Mouse (Mus musculus): ENCODE measurements at regions not wholly inside any gene's neighbourhood (a gene's known extent, or its start where the extent isn't known, plus 50 kb on each side); places are given as distances from the start of the nearest gene placed in this dataset.

GRCm38 (mm10) chr4:9935949-9936348 lies 938.3 kb upstream of the 2610301B20Rik start:
- in situ Hi-C loops (cut with MboI, MseI), result no loop called here

GRCm38 (mm10) chr4:9951441-9951840 lies 922.9 kb upstream of the 2610301B20Rik start:
- in situ Hi-C loops (cut with MboI, MseI), result no loop called here

GRCm38 (mm10) chr4:9974631-9975030 lies 899.7 kb upstream of the 2610301B20Rik start:
- in situ Hi-C loops (cut with MboI, MseI), result no loop called here

GRCm38 (mm10) chr4:9981354-9982040 lies 892.8 kb upstream of the 2610301B20Rik start:
- in situ Hi-C loops (cut with MboI, MseI), result no loop called here

GRCm38 (mm10) chr4:9982786-9983525 lies 891.3 kb upstream of the 2610301B20Rik start:
- in situ Hi-C loops (cut with MboI, MseI), result no loop called here

- in situ Hi-C loops (cut with MboI, MseI), result no loop called here
These were observed 880.4 kb upstream of the 2610301B20Rik start for GRCm38 (mm10) chr4:9993871-9994270.

GRCm38 (mm10) chr4:9994466-9994865 lies 879.8 kb upstream of the 2610301B20Rik start:
- in situ Hi-C loops (cut with MboI, MseI), result no loop called here

GRCm38 (mm10) chr4:10030316-10030715 lies 844.0 kb upstream of the 2610301B20Rik start:
- in situ Hi-C loops (cut with MboI, MseI), result no loop called here

GRCm38 (mm10) chr4:10031764-10032163 lies 842.5 kb upstream of the 2610301B20Rik start:
- in situ Hi-C loops (cut with MboI, MseI), result no loop called here

GRCm38 (mm10) chr4:10035336-10035735 lies 839.0 kb upstream of the 2610301B20Rik start:
- in situ Hi-C loops (cut with MboI, MseI), result no loop called here

GRCm38 (mm10) chr4:10041301-10042093 lies 832.8 kb upstream of the 2610301B20Rik start:
- in situ Hi-C loops (cut with MboI, MseI), result no loop called here

GRCm38 (mm10) chr4:10048770-10049169 lies 825.5 kb upstream of the 2610301B20Rik start:
- in situ Hi-C loops (cut with MboI, MseI), result no loop called here

GRCm38 (mm10) chr4:10049411-10049810 lies 824.9 kb upstream of the 2610301B20Rik start:
- in situ Hi-C loops (cut with MboI, MseI), result no loop called here

- in situ Hi-C loops (cut with MboI, MseI), result loop anchor here (5.0 kb wide), 1 partner anchor 54 kb away; no protein-coding TSS in a partner anchor
These were observed 822.7 kb upstream of the 2610301B20Rik start for GRCm38 (mm10) chr4:10051296-10052267.

GRCm38 (mm10) chr4:10052869-10053268 lies 821.4 kb upstream of the 2610301B20Rik start:
- in situ Hi-C loops (cut with MboI, MseI), result loop anchor here (5.0 kb wide), 1 partner anchor 56 kb away; no protein-coding TSS in a partner anchor

- in situ Hi-C loops (cut with MboI, MseI), result loop anchor here (10.0 kb wide), 1 partner anchor 518 kb away; no protein-coding TSS in a partner anchor
These were observed 801.7 kb upstream of the 2610301B20Rik start for GRCm38 (mm10) chr4:10072500-10073106.

- in situ Hi-C loops (cut with MboI, MseI), result loop anchor here (10.0 kb wide), 1 partner anchor 525 kb away; no protein-coding TSS in a partner anchor
These were observed 794.6 kb upstream of the 2610301B20Rik start for GRCm38 (mm10) chr4:10079565-10080169.

- in situ Hi-C loops (cut with MboI, MseI), result no loop called here
These were observed 759.5 kb upstream of the 2610301B20Rik start for GRCm38 (mm10) chr4:10114831-10115230.

- in situ Hi-C loops (cut with MboI, MseI), result no loop called here
These were observed 756.3 kb upstream of the 2610301B20Rik start for GRCm38 (mm10) chr4:10117964-10118363.

- in situ Hi-C loops (cut with MboI, MseI), result no loop called here
These were observed 750.0 kb upstream of the 2610301B20Rik start for GRCm38 (mm10) chr4:10124252-10124651.

Data from regulatory T cell (primary cell).